Mouse (Mus musculus) liver, postnatal 0 days (tissue): ENCODE measurements around the gene Hoxd11. TPM values are rescaled to one million over a fixed set of nuclear protein-coding genes. Genes with fewer than 3 reads are reported as not detected.

Experiments
- ATAC-seq: fragments of 200-750 bp; cut with Nextera tagmentation; 2 replicates; pipeline ENCODE4 v1.8.0; 2017; ENCODE audit warnings: mild to moderate bottlenecking, moderate library complexity
- DNase-seq: peaks from one replicate; pipeline ENCODE4 v3.0.0-alpha.2; 2016
- H3K27ac ChIP-seq: fragments of 300-500 bp; sonication (generic); 2 replicates; pipeline ENCODE4 v1.5.1; 2014; ENCODE audit warnings: antibody characterized with exemption, moderate library complexity, mild to moderate bottlenecking, low read depth
- H3K27me3 ChIP-seq: fragments of 300-500 bp; sonication (generic); 2 replicates; pipeline ENCODE4 v1.6.1; 2014; ENCODE audit warnings: low read length, control low read depth, mixed read lengths; ENCODE audit not compliant: insufficient read depth
- H3K36me3 ChIP-seq: fragments of 300-500 bp; sonication (generic); replicated peaks from 2 replicates; pipeline ENCODE4 v1.6.1; 2014; ENCODE audit warnings: mild to moderate bottlenecking, control low read depth, low read length, moderate library complexity, mixed read lengths; ENCODE audit not compliant: insufficient read depth
- H3K4me1 ChIP-seq: fragments of 300-500 bp; sonication (generic); 2 replicates; pipeline ENCODE4 v1.6.1; 2014; ENCODE audit warnings: antibody characterized with exemption, mild to moderate bottlenecking, control low read depth; ENCODE audit not compliant: insufficient read depth
- H3K4me2 ChIP-seq: fragments of 300-500 bp; sonication (generic); 2 replicates; pipeline ENCODE4 v1.6.1; 2014; ENCODE audit warnings: low read depth, mild to moderate bottlenecking, low read length, moderate library complexity, mixed read lengths
- H3K4me3 ChIP-seq: fragments of 300-500 bp; sonication (generic); 2 replicates; pipeline ENCODE4 v1.5.1; 2014; ENCODE audit warnings: low read depth, low read length
- H3K9ac ChIP-seq: fragments of 300-500 bp; sonication (generic); replicated peaks from 2 replicates; pipeline ENCODE4 v1.6.1; 2014; ENCODE audit warnings: mild to moderate bottlenecking, moderate library complexity
- H3K9me3 ChIP-seq: fragments of 300-500 bp; sonication (generic); 2 replicates; pipeline ENCODE4 v1.6.1; 2016; ENCODE audit warnings: mild to moderate bottlenecking, control low read depth, low read length, mixed read lengths
- CTCF ChIP-seq: sonication (generic); IDR thresholded peaks from 2 replicates; pipeline ENCODE4 v1.5.1; 2016; ENCODE audit warnings: antibody characterized with exemption, low read depth
- EP300 ChIP-seq: IDR thresholded peaks from 2 replicates; pipeline ENCODE4 v1.6.1; 2016; ENCODE audit warnings: antibody characterized with exemption, low read depth, mild to moderate bottlenecking
- WGBS: fragments of 180-500 bp; shearing (Covaris S2); extraction: QIAGEN DNeasy Blood & Tissue Kit; methylation state at CpG from one replicate; pipeline ENCODE4 v1.1.7; 2014; ENCODE audit not compliant: insufficient replicate concordance; 5-methylcytosine and 5-hydroxymethylcytosine counted together
- polyA plus RNA-seq: library from polyadenylated mRNA; unstranded; fragments of >200 nt; fragmentation: Nextera tagmentation; extraction: Ambion mirVana; gene quantifications from 2 replicates; pipeline ENCODE4 v1.2.1, GENCODE M21; 2015

Gene Hoxd11
- polyA plus RNA-seq, 1 experiment from 2014 or later = not detected

DNA sequence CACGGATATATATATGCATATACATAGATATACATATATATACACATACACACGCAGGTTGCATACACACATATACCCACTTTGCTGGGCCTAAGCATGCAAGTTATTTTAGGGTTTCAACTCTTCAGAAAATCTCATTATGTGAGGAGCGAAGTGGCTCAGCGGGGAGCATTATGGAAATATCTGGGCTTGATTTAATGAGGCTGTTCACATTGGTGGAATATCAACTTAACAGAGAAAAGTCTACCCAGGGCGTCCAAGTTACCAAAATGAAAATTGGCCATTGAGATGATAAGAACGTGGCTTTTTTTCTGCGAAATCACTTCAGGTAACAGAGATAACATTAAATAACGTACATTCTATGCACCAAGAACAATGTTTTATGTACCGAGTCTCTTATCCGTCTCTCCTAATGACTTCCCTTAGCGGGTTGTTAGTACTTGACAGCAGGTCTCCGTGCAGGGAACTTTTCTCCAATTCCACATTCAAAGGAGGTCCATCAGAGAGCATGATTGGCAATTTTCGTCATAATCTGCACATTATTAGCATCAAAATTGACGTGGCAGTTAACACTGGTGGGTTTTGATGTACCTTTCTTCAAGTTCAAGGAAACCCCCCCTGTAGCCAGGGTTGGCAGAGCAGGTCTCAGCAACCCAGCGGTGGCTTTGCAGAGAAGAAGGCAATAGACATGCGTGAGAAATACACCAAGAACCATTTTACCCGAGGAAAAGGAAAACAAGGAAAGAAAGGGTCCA, 25.4 kb upstream of the Hoxd11 start:
- TF ChIP-seq EP300 (no peak), CTCF (no peak)
- Histone ChIP-seq H3K4me1 (peaks cover 15% of the 10 kb centered on the region), H3K4me2 (no peak overlapping the region), H3K27ac (no peak overlapping the region), H3K27me3 (peaks cover 89% of the 10 kb centered on the region), H3K4me3 (no peak overlapping the region), H3K9ac (no peak overlapping the region), H3K9me3 (no peaks in the 10 kb centered on the region), H3K36me3 (no peaks in the 10 kb centered on the region)
- WGBS = 13% methylated on average over 17 of the region's 17 CpGs
- ATAC-seq (no peak), DNase-seq (no peak)

DNA sequence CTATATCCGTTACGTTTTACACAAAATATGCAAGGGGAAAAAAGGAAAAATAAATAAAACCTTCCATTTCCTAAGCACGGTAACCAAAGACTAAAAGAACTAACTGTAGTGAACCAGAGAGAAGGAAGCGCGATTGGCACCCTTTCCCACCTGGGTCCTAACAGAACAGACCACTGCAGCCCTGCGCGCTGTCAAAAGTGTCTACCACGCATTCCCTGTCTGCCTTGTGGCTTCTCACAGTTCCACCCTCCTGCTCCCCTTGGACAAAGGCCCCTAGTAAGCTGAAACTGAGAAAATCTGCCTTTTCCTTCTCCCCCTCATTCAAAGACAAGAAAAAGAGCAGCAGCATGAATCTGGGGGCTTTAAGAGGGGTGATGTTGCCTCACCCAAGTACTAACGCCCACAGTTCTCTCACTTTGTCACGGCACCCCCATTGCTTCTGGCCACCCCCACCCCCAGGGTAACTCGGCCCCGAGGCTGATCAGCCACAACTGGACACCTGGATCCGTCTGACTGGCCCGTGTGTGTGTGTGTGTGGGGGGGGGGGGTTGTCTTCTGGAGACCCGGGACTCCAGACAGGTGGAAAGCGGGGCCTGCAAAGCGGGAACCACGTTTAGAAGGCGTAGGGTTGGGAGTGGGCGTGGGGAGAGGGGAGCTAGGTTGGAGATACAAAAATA, 24.5 kb upstream of the Hoxd11 start:
- Histone ChIP-seq H3K27ac (no peak overlapping the region), H3K9ac (no peak overlapping the region), H3K4me2 (no peak overlapping the region), H3K27me3 (peaks cover 89% of the 10 kb centered on the region), H3K4me1 (peaks cover 15% of the 10 kb centered on the region), H3K4me3 (peak overlapping the region; percentile 44), H3K36me3 (no peaks in the 10 kb centered on the region), H3K9me3 (no peaks in the 10 kb centered on the region)
- 12% methylated on average over 20 of the region's 20 CpGs for WGBS
- TF ChIP-seq EP300 (no peak), CTCF (no peak)
- no peak for DNase-seq
- no peak; the same call in 1 of the 2 replicates for ATAC-seq

DNA sequence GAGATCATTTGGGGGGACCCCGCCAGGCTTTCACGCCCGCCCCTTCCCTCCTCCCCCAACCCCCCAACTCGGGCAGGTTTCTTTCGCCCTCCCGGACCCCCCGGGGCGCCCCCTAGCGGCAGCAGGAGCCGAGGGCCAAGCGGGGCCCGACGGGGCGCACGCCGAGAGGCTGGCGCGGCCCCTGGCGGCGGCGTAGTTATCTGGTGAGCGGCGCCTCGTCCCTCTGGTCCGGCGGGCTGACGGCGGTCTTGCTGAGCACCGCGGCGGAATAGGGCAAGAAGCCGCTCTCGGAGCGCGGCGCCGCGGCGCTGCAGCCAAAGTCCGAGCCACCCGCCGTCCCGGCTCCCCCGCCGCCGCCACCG, 24.0 kb upstream of the Hoxd11 start:
- peak; percentile 60 for ATAC-seq
- no peak overlapping the region for H3K27ac ChIP-seq
- H3K4me2 ChIP-seq = peak overlapping the region; percentile 60
- peak; percentile 52 for DNase-seq
- no peak for TF ChIP-seq EP300
- TF ChIP-seq CTCF = peak; percentile 46
- H3K4me3 ChIP-seq = peak overlapping the region; percentile 44
- under 1% methylated on average over 24 of the region's 47 CpGs for WGBS
- no peaks in the 10 kb centered on the region for H3K36me3 ChIP-seq
- peaks cover 15% of the 10 kb centered on the region for H3K4me1 ChIP-seq
- no peak overlapping the region for H3K9ac ChIP-seq
- H3K27me3 ChIP-seq = peaks cover 88% of the 10 kb centered on the region
- no peaks in the 10 kb centered on the region for H3K9me3 ChIP-seq

DNA sequence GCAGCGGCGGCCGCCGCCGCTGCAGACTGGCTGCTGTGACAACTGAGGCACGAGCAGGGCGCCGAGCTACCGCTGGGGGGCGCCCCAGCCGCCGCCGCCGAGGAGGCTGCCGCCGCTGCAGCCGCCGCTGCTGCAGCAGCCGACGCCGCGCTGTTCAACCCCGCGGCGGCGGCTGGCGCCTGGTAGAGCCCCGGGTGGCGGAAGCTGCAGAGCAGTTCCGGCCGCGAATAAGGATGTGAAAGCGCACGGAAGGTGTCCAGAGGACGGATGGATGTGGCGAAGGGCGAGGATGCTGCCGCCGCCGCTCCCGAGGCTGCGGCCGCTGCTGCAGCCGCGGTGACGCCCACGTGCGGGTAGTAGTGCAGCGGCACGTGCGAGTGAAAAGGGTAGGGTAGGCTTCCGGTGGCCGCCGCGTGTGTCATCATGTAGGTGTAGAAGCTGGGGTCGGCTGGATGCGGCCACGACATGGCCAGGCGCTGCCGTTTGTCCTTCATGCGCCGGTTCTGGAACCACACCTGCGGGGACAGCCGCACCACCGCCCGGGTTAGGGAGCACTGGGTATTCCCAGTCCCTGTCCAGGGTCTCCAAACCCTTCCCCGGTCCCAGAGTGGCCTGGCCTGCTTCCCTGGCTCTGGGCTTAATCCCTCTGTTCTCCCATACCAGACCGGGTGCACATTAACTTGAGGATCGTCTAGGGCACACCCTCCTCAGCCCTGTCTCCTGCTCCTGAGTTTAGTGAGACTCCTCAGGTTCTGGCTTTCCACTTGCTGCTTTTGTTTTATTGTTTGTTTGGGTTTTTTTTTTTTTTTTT, 23.3 kb upstream of the Hoxd11 start:
- ATAC-seq (peak; percentile 33; the same call in 1 of the 2 replicates), DNase-seq (no peak)
- peaks cover 89% of the 10 kb centered on the region for H3K27me3 ChIP-seq
- peak overlapping the region; percentile 60 for H3K4me2 ChIP-seq
- no peaks in the 10 kb centered on the region for H3K36me3 ChIP-seq
- no peak overlapping the region for H3K9ac ChIP-seq
- 2% methylated on average over 67 of the region's 69 CpGs for WGBS
- TF ChIP-seq EP300 (no peak), CTCF (no peak)
- H3K4me3 ChIP-seq = peak overlapping the region; percentile 44
- no peak overlapping the region for H3K27ac ChIP-seq
- peaks cover 15% of the 10 kb centered on the region for H3K4me1 ChIP-seq
- H3K9me3 ChIP-seq = no peaks in the 10 kb centered on the region

DNA sequence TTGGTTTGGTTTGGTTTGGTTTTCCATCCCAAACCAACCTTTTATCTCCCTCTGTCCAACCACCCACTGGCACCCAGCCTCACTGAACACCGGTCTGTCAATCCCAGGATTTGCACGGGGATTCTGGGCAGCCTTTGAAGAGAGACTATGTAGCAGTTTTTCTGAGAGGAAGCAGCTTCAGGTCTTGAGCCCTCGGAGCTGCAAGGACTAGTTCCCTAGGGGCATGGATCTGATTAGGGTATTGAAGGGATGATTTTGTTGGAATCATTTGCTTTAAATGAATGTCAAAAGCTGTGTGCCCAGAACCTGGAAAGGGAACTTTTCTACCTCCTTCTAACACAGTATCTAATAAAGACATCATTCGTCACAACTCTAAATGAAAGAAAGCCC, 22.7 kb upstream of the Hoxd11 start:
- H3K27ac ChIP-seq = no peak overlapping the region
- H3K36me3 ChIP-seq = no peaks in the 10 kb centered on the region
- TF ChIP-seq EP300 (no peak), CTCF (no peak)
- no peak overlapping the region for H3K9ac ChIP-seq
- ATAC-seq (no peak), DNase-seq (no peak)
- no peak overlapping the region for H3K4me3 ChIP-seq
- no peaks in the 10 kb centered on the region for H3K9me3 ChIP-seq
- H3K4me2 ChIP-seq = no peak overlapping the region
- H3K4me1 ChIP-seq = peaks cover 15% of the 10 kb centered on the region
- H3K27me3 ChIP-seq = peaks cover 89% of the 10 kb centered on the region
- 4% methylated on average over 4 of the region's 4 CpGs for WGBS
